Mouse (Mus musculus) erythroblast, adult 5-6 weeks (primary cell): Measurements from ENCODE around the gene Izumo1. TPM values are rescaled to one million over a fixed set of nuclear protein-coding genes. Genes with fewer than 3 reads are reported as not detected.
A peak's percentile ranks its signal among the peaks of the same experiment; 100 is the strongest.

Experiments used
- ATAC-seq: replicated peaks from 2 replicates; pipeline ENCODE4 v1.8.0; 2016; ENCODE audit warnings: moderate number of reproducible peaks, mild to moderate bottlenecking, moderate TSS enrichment, inconsistent platforms; ENCODE audit not compliant: poor library complexity, low FRiP score, severe bottlenecking
- total RNA-seq, 2 experiments: library from RNA; stranded (forward) in 1 of 2; stranded (reverse) in 1 of 2; fragments of 150-400 nt in 1 of 2; fragments of 200-764, 138-1000 nt in 1 of 2; gene quantifications; 2 replicates each; pipeline versions ENCODE4 v1.2.3 to v1.2.4; 2015 to 2017; ENCODE audit warnings: low replicate concordance in 2 of 2

The Izumo1 gene
- total RNA-seq (2015; ENCODE audit: low replicate concordance) (not detected in 2 replicates), total RNA-seq (2017; ENCODE audit: low replicate concordance) (not detected in 2 replicates)

DNA sequence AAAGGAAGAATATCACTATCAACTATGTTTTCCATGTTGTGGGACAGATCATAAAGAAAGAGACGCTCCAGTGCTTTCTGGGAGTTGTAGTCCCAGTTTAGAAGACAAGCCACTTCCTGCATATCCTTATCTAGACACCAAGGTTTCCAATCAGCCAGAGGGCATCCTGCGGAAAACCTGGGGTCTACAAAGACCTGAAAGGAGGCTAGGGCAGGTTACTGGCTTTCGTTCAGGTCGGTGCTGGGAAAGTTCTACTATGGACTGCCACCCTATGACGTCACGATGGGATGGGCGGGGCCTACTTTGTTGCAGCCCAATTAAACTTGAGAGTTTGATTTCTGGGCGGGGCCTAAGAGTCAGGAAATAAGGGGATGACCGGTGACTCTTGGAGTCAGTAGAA is at the start of gene Izumo1:
Gene Izumo1 (plus strand): TSS at position 369 of the 400 bp plus-strand sequence.
- no peak for ATAC-seq

DNA sequence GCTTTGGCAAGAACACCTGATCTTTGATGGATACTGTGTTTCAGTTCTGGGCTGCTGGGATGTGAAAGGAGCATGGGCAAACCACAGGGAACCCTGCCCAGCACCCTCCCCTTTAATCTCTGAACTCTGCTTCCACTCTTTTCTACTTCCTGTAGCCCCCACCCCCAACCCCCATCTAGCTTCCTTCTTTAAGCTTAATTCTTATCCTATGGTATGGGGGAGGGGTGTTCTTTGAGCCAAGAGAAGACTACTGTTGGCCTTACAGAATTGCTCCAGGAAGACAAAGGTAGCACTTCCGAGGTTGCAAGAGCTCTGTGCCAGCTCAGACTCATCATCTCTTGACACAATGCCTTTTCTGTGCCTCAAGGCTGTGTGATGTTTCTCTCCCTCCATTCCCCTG is 49.6 kb upstream of the Izumo1 start:
- no peak for ATAC-seq

DNA sequence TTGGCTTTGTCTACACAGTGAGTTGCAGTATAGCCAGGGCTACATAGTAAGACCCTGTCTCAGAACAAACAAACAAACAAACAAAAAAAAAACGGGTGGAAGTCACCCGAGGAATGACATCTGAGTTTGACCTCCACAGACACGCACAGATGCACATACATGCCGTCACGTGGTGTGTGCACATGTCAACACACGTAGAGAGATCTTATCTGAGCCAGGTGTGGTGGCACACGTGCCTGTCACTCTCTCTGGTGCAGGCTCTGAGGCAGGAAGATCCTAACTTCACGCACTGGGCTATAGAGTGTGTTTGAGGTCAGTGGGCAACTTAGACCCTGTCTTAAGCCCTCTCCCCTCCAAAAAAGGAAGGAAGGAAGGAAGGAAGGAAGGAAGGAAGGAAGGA is 47.7 kb upstream of the Izumo1 start:
- ATAC-seq: no peak

DNA sequence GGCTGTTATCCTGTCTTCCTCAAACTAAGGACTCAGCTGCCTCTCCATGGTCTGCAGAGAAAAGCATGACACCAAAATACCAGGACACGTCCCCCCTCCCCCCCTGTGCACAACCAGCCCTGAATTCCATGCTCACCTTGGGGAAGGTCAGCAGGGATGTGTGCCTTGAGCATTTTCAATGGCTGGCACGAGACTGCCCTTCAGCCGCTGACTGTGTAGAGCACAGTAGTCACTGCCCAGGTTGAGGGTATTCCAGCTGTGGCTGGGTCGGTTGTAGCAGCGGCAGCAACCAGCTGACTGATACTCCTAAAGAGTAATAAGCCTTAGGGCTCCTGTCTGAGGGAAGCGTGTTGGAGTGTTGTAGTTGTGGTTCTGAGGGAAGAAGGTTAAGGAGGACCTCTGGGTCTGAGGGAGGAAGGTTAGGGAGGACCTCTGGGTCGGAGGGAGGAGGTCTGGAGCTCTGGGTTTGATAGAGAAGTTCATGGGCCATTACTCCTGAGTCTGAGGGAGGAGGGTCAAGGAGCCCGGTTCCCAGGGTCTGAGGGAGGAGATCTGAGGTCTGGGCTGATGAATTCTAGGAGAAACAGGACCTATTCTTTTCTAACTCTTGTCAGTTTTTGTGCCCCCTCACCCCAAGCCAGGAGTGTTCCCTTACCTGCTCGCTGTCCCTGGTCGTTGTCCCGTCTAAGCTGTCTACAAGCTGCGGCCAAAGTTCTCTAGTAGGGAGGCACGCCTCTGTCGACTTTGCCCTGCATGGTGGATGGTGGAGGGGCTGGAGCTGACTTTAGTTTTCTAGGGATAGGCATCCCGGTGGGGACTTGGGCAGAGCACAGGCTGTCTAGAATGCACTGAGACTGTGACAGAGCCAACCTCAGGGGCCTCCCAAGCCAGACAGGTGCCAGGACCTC is 46.9 kb upstream of the Izumo1 start:
- no peak for ATAC-seq

DNA sequence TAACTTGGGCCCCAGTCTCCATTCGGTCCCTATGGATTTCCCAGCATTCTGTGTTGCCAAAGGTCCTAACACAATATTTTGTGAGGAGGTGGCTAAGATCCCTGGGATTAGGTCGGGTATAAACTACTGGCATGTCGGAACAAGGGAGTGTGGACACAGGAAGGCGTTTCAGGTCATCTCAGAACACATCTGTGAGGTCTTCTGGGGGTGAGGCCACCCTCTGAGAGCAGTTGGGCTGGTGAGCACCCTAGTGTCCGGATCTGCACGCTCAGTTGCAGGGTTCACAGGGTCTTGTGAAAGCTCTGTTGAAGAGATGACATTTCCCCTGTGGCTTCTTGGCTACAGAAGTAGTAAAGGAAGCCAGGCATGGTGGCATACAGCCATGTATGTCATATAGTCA is 35.7 kb upstream of the Izumo1 start:
- ATAC-seq: no peak

DNA sequence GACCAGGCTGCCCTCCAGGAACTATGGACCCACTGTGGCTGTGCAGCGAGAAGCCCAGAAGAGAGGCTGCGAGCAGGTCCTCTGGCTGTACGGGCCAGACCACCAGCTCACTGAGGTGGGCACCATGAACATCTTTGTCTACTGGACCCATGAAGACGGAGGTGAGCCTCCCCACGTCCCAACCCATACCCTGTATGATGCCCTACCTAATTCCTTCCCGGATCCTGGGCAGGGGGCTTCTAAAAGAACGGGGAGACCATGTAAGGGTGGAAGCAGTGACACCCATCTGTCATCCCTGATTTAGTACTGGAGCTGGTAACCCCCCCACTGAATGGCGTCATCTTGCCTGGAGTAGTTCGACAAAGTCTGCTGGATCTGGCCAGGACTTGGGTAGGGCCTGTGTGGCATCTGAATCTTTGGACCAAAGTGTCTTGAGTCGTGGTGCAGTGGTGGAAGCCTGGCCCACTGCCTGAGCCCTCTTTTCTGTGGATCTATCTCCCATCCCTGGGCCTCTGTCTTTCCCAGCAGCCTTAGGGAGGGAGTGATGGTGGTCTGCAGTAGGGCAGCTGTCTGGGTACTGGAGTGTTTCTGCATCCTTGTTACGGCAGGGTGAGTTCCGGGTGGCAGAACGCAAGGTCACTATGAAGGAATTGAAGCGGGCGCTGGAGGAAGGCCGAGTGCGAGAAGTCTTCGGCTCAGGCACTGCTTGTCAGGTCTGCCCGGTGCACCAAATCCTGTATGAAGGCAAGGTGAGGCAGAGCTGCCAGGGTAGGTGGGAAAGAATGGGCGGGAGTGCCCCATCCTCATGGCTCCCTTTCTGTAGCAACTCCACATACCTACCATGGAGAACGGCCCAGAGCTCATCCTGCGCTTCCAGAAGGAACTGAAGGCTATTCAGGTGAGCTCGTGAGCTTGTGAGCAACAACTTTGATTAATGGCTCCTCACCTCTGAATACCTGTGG is 33.7 kb upstream of the Izumo1 start:
- ATAC-seq: no peak

DNA sequence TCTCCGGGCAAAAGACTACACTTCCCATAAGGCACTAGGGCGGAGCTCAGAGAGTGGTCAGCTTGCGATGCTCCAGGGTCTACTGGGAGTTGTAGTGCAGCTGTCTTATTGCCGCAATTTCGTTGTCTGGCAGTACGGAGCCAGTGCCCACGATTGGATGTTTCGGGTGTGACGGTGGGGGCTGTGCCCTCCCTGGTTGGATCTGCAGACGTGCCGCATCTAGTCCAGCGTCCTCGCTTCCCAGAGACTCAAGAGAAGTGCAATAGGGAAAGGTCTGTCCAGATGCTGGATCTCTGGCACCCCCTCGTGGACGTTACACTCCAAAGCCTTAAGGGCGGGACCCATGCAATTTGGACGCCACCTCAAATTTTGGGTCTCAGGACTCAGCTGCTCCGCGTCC is 32.4 kb upstream of the Izumo1 start:
- peak; percentile 87 for ATAC-seq

DNA sequence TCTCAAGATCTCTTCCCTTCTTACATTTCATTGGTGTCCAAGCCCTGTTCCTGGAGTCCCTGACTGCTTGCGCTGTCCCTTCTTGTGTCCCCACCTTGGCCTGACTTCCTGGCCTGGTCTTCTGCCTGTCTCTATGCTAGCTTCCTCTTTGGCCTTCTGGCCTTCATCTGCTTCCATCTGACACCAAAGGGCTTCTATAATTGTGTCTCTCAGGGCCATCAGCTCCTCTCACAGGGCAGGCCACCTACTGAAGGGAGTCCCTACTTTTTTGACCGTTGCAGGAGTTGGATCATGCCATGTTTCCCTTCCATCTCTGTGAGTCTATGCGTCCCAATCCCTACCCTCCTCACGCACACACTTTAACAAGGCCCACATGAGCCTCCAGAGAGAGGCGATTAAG is 31.7 kb upstream of the Izumo1 start:
- ATAC-seq: no peak

DNA sequence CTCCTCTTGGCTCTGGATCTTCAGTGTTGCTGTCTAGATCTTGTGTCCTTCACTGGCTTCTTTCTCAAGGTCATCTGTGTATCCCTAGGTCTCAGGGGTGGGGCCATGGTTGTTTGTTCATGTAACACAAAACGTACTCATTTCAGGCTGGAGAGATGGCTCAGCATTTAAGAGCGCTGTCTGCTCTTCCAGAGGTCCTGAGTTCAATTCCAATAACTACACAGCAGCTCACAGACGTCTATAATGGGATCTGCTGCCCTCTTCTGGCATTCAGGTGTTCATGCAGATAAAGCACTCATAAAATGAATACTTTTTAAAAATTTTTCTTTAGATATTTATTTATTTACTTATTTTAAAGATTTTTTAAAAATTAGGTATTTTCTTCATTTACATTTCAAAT is 30.7 kb upstream of the Izumo1 start:
- ATAC-seq: no peak

DNA sequence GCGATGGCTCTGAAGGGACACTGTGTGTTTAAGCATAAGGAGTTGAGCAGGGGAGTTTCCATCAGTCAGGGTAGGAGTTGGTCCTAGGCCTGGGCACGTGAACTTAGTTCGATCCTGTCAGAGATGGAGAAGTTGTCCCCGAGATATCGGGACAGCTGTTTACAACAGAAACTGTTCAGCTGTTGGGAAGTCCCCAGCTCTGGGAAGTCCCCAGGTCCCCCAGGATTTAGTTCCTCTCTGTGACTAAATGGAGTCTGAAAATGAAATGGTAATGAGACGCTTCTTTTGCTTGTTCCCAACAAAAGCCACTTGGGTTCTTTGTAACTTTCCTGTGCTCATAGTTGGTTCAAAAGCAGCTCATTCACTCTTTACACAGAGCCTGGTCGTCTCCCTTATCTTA is 29.7 kb upstream of the Izumo1 start:
- ATAC-seq: no peak

DNA sequence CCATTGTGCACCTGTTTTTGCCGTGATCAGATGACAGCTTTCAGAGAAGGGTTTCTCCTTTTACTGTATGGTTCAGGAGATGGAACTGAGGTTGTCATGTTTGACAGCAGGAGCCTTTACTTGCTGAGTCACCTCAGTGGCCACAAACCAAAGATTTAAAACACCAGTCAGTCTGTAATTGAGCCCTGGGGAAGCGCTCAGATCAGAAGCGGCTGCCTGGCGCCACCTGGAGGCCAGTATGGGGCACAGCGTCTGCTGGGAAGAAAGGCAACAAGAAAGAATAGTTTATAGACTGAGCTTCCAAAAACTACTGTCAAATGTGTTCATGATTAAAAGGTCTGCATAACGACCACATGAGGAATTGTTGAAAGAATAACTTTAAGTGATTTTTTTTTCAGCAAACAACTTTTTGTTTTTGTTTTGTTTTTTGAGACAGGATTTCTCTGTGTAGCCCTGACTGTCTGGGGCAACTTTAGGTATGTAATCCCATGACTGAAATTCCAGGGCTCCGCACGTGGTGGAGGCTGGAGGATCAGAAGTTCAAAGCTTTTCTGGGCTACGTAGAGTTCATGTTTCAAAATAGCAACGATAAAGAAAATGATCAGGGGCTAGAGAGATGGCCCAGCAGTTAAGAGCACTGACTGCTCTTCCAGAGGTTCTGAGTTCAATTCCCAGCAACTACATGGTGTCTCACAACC is 28.3 kb upstream of the Izumo1 start:
- ATAC-seq: peak; percentile 64

DNA sequence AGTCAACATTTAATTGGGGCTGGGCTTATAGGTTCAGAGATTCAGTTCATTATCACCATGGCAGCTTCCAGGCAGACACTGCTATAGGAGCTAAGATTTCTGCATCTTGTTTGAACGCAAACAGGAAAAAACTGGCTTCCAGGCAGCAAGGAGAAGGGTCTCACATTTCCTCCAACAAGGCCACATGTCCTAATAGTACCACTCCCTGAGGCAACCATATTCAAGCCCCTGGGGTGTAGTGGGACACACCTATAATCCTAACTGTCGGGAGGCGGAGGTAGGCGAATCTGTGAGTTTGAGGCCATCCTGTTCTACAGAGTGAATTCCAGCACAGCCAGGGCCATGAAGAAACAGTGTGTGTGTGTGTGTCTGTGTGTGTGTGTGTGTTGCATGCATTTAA is 26.4 kb upstream of the Izumo1 start:
- ATAC-seq: no peak

DNA sequence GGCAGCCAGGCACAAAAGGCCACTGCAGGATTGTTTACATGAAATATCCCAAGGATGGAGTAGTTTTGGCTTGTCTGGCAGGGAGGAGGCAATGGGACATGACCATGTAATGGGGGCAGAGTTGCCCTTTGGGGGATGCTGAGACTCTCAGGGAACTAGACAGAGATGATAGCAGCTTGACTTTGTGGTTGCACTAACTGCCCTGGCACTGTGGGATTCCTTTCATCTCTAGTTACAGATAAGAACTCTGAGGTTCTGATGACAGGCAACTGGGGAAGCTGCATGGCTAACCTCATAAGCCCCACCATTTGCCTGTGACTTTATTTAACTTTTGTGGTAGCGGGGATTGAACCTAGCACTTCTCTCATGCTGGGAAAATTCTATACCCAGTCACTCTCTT is 25.5 kb upstream of the Izumo1 start:
- ATAC-seq: no peak

DNA sequence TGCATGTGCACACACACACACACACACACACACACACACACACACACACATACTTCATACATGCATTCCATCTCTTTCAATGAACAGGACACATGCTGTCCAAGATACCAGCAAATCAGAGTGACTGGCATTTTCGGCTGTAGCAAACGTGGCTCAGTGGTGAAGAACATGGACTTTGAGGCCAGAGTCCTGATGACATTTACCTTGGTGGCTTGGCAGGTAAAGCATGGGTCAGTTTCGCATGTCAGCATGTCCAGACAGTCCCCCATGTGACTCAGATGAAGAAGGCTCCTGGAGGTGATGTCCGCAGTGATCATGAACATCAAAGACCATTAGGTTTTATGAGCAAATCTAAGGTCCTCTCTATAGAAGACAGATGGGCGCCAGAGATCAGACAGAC is 24.6 kb upstream of the Izumo1 start:
- no peak for ATAC-seq

DNA sequence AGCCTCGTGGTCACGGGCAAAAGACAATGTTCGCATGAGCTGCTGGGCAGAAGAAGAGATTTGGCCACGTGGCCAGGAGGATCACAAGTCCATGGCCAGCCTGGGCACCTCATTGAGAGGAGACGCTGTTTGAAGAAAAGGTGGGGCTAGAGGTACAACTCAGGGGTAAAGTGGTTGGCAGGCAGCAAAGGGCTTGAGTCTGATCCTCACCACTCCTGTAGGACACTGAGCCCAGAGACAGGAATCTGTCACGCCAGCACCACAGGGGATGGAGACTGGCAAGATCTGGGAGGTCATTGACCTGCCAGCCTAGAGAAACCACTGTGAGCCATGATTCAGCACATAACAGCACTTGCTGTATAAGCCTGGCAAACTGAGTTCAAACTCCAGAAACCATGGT is 24.1 kb upstream of the Izumo1 start:
- ATAC-seq: no peak

DNA sequence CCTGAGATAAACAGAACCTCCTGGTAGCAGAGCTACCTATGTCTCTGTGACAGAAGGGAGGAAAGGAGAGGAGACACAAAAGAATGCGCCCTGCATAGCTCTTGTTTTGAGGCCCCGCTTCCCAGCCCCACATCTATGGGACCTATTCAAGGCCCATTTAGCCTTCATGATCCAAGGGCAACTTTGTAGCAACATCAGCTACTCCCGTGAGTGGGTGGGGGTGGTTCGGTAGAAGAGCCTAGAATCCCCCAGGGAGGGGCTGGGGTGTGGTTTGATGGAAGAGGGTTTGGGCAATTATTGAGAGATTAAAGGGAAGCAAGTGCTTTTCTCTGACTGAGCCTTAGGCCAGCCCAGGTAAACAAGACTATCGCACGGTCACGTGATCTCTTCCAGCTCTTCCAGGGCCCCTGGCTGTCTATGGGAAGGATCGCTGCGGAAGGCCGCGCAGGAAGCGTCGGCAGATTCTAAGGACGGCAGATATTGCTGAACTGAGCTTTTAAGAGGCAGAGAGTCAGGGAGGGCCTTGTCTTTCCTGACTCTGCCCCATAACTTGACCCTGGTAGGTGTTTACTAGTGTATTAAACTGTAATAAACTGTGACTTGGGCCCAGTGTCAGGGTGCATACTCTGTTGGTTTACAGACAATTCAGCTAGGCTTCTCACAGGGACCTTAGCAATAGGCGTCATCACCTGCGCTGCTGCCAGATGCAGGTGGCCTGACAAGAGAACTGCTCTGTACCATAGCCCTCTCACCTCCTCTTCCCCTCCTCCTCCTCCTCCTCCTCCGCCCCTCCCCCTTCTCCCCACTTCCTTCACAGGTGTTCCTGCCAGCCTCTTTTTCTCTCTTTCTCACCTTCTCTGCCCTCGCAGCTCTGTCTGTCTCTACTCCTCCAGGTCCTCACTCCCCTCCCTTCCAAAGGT is 22.4 kb upstream of the Izumo1 start:
- no peak for ATAC-seq

DNA sequence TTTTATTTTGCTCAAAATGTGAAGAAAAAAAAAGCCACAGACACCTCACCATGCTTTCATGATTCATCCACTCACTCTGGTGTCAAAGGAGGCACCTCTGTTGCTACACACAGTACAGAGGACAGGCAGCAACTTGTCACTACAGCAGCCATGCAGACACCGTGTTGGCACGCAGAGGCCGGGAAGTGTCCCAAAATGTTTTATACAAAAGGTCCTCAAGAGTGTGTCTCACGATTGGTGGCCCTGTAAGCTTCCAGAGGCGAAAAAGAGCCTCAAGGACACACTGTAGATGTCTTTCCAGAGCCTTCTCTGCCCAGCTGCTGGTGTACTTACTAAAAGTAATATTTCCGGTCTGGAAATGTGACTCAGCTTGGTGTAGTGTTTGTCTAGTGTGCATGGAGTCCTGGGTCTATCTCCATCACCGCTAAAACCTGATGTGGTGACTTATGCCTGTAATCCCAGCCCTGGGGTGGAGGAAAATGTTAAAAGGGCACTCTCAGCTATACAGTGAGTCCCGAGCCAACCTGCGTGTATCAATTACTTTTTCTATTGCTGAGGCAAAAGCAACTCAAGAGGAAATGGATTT is 15.8 kb upstream of the Izumo1 start:
- ATAC-seq: no peak

DNA sequence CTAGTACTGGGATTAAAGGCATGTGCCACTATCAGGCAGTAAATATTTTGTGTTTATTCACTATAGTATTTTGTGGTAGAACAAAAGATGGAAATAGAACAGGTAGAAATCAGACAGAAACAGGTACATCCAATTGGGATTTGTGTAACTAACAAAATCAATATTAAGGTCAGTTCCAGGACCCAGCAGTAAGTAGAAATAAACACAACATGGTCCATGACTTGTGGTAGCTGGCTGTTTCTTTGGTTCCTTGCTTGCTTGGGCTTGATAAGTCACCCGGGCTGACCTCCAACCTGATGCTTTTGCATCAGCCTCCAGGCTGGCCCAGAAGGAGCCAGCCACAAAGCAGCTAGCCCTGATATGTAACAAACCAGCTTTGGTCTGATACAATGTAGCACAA is 12.1 kb upstream of the Izumo1 start:
- no peak for ATAC-seq

DNA sequence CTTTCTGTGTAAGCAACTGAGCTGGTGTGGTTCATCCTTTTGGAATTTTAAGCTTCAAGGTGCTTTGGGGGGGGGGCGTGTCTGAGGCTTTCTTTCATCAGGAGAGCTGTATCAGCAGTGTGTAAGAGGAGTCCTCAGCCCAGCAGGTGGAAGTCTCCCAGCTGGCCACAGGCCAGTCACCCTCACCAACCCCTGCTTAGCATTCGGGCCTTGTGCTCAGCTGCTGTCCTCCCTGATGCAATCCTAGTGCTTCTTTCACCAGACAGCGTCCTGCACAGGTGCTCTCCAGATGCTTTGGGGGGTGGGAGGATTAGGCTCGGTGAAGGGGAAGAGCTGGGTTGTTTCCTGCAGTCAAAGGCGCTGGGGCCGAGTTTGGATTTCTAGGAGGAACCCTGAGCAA is 5.3 kb upstream of the Izumo1 start:
- no peak for ATAC-seq
